Mouse (Mus musculus): ENCODE data around the gene Pla2g16. TPM values are rescaled to one million over a fixed set of nuclear protein-coding genes. Genes with fewer than 3 reads are reported as not detected.
A peak's percentile ranks its signal among the peaks of the same experiment; 100 is the strongest.

The Pla2g16 gene
- polyA plus RNA-seq (2014; fragmentation: Nextera tagmentation; extraction: Ambion mirVana): 7.4 and 8.1 TPM in 2 replicates

DNA sequence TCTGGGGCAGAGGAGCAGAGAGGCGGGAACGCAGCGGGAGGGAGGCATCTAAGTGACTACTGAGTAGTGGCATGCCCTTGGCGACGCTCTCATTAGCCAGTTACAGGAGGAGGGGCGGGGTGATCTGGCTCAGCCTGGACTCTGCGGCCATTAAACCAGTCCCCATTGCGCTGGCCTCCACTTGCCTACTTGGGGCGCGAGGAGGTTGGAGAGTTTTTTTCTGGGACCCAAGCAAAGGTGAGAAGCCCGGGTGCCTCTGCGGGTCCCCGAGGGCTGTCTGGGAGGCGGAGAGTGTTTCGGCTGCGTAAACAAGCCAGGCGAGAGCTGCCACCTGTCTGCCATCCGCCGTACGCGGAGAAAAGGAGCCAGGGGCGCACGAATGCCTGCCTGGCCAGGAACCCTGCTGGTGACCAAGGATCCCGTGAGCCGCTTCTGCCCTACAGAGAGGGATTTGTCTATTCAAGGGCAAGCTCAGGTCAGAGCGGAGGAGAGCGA is at the start of gene Pla2g16:
Pla2g16 (plus strand) TSS at position 132 of the 495 bp plus-strand sequence.
- Histone ChIP-seq H3K4me3 (ENCODE audit: low read length) (peak within 1 kb of the TSS; percentile 51), H3K4me2 (replicated peaks; ENCODE audit: low read depth, low read length) (peak within 1 kb of the TSS; percentile 78), H3K9me3 (ENCODE audit: control insufficient read depth, low read length) (no peaks in the 10 kb centered on the region), H3K27ac (ENCODE audit: low read depth, low read length) (no peak within 1 kb of the TSS), H3K4me1 (ENCODE audit: control insufficient read depth, insufficient read depth, low read length) (peaks cover 3% of the 10 kb centered on the region; the same call in 1 of the 2 replicates), H3K36me3 (ENCODE audit: control insufficient read depth, insufficient read depth, low read length) (no peaks in the 10 kb centered on the region), H3K9ac (ENCODE audit: low read depth, low read length) (peak within 1 kb of the TSS; percentile 52), H3K27me3 (ENCODE audit: control insufficient read depth, insufficient read depth, low read length) (no peaks in the 10 kb centered on the region)
- ATAC-seq (ENCODE audit: low FRiP score, low TSS enrichment): peak; percentile 84
- under 1% methylated on average over 27 of the region's 27 CpGs for WGBS

DNA sequence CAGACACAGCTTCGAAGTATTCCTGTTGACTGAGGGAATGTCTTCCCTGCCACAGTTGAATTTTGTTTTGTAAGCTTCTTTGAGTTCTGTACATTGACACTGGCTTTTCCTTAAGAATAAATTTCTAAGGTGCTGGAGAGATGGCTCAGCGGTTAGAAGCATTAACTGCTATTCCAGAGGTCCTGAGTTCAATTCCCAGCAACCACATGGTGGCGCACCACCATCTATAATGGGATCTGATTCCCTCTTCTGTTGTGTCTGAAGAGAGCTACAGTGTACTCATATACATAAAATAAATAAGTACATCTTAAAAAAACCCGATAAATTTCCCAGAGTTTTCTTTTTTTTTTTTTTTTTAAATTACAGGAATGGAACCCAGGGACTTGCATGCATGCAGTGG is 49.2 kb upstream of the Pla2g16 start:
- Histone ChIP-seq H3K27me3 (ENCODE audit: control insufficient read depth, insufficient read depth, low read length) (no peaks in the 10 kb centered on the region), H3K9me3 (ENCODE audit: control insufficient read depth, low read length) (no peaks in the 10 kb centered on the region), H3K27ac (ENCODE audit: low read depth, low read length) (no peak overlapping the region), H3K4me1 (ENCODE audit: control insufficient read depth, insufficient read depth, low read length) (no peaks in the 10 kb centered on the region), H3K36me3 (ENCODE audit: control insufficient read depth, insufficient read depth, low read length) (peaks cover 26% of the 10 kb centered on the region; the same call in 1 of the 2 replicates), H3K9ac (ENCODE audit: low read depth, low read length) (no peak overlapping the region), H3K4me3 (ENCODE audit: low read length) (no peak overlapping the region), H3K4me2 (replicated peaks; ENCODE audit: low read depth, low read length) (no peak overlapping the region)
- 78% methylated on average over 4 of the region's 4 CpGs for WGBS
- ATAC-seq (ENCODE audit: low FRiP score, low TSS enrichment): no peak

DNA sequence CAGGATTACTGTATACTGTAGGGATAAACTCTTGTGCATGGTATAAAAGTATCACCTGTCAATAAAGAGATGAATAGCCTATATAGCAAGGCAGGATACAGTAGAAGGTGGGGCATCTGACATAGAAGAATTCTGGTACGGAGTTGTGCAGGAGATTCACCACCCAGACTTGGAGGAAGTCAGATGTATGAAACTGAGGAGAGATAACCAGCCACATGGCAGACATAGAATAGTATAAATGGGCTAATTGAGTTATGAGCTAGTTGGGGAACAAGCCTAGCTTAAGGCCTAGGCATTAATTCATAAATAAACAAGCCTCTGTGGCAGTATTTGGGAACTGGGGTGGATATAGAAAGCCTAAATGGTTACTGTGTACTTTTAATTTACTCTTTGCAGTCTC is 40.8 kb upstream of the Pla2g16 start:
- H3K27ac ChIP-seq (ENCODE audit: low read depth, low read length): no peak overlapping the region
- 87% methylated on average over 1 of the region's 1 CpGs for WGBS
- no peak overlapping the region for H3K9ac ChIP-seq (ENCODE audit: low read depth, low read length)
- no peak for ATAC-seq (ENCODE audit: low FRiP score, low TSS enrichment)
- no peak overlapping the region for H3K4me3 ChIP-seq (ENCODE audit: low read length)
- H3K36me3 ChIP-seq (ENCODE audit: control insufficient read depth, insufficient read depth, low read length): peaks cover 35% of the 10 kb centered on the region; the same call in 1 of the 2 replicates
- no peaks in the 10 kb centered on the region for H3K27me3 ChIP-seq (ENCODE audit: control insufficient read depth, insufficient read depth, low read length)
- H3K4me1 ChIP-seq (ENCODE audit: control insufficient read depth, insufficient read depth, low read length): no peaks in the 10 kb centered on the region
- H3K4me2 ChIP-seq (replicated peaks; ENCODE audit: low read depth, low read length): no peak overlapping the region
- H3K9me3 ChIP-seq (ENCODE audit: control insufficient read depth, low read length): no peaks in the 10 kb centered on the region

DNA sequence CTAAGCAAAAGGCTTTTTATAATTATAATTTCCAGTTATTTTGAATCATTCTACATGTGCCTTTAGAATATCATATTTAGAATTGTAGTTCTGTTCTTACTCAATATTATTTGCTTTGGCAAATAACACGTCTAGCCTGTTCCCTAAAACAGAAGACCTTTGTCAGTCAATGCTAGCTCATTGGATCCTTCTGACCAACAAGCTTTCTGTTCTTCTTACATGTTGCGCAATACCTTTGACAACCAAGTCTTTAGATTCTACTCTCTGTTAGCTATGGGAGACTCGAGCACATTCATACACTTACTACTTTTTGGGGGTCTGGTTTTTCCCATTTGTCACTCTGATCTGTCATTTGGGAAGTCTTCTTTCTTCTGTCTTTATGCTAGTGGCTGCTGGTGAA is 35.6 kb upstream of the Pla2g16 start:
- H3K27me3 ChIP-seq (ENCODE audit: control insufficient read depth, insufficient read depth, low read length): no peaks in the 10 kb centered on the region
- peaks cover 6% of the 10 kb centered on the region for H3K9me3 ChIP-seq (ENCODE audit: control insufficient read depth, low read length)
- H3K4me3 ChIP-seq (ENCODE audit: low read length): no peak overlapping the region
- H3K36me3 ChIP-seq (ENCODE audit: control insufficient read depth, insufficient read depth, low read length): peaks cover 47% of the 10 kb centered on the region
- 98% methylated on average over 3 of the region's 3 CpGs for WGBS
- no peak overlapping the region for H3K4me2 ChIP-seq (replicated peaks; ENCODE audit: low read depth, low read length)
- no peak overlapping the region for H3K9ac ChIP-seq (ENCODE audit: low read depth, low read length)
- H3K4me1 ChIP-seq (ENCODE audit: control insufficient read depth, insufficient read depth, low read length): no peaks in the 10 kb centered on the region
- no peak for ATAC-seq (ENCODE audit: low FRiP score, low TSS enrichment)
- no peak overlapping the region for H3K27ac ChIP-seq (ENCODE audit: low read depth, low read length)

DNA sequence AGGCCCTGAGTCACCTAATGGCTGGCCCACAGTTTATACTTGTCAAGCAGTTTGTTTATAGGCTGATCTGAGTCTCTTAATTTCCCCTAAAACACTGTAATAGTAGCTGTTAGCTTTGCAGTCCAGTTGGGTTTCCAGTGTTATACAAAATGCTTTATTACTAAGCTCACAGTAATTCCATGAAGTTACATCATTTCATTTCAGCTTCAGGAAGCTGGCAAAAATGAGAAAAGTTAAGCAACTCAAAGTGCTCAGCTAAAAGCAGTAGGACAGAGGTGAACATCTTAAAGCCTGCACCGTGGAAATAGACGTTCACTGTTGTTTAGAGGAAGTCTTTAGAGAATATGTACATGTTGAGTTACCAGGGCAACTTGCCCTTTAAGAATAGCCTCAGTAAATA is 34.4 kb upstream of the Pla2g16 start:
- Histone ChIP-seq H3K4me2 (replicated peaks; ENCODE audit: low read depth, low read length) (no peak overlapping the region), H3K9me3 (ENCODE audit: control insufficient read depth, low read length) (peaks cover 6% of the 10 kb centered on the region), H3K36me3 (ENCODE audit: control insufficient read depth, insufficient read depth, low read length) (peaks cover 48% of the 10 kb centered on the region)

DNA sequence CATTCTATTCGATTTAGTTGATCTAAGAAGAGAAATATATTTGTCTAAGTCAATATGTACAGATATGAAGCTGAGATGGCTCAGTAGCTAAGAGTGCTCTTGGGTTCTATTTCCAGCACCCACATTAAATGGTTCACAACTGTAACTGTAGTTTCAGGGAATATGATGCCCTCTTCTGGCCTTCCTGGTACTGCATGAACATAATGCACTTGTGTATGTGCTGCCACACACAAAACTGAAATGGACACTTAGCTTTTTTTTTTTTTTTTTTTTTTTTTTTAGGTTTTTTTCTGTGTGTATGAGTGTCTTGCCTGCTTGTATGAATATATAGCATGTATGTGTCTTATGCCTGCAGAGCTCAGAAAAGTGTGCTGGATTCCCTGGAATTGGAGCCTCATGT is 34.0 kb upstream of the Pla2g16 start:
- WGBS: 94% methylated on average over 1 of the region's 1 CpGs
- peaks cover 6% of the 10 kb centered on the region for H3K9me3 ChIP-seq (ENCODE audit: control insufficient read depth, low read length)
- H3K4me2 ChIP-seq (replicated peaks; ENCODE audit: low read depth, low read length): no peak overlapping the region
- H3K4me3 ChIP-seq (ENCODE audit: low read length): no peak overlapping the region
- H3K36me3 ChIP-seq (ENCODE audit: control insufficient read depth, insufficient read depth, low read length): peaks cover 47% of the 10 kb centered on the region
- no peak overlapping the region for H3K9ac ChIP-seq (ENCODE audit: low read depth, low read length)
- no peaks in the 10 kb centered on the region for H3K27me3 ChIP-seq (ENCODE audit: control insufficient read depth, insufficient read depth, low read length)
- no peak for ATAC-seq (ENCODE audit: low FRiP score, low TSS enrichment)
- no peak overlapping the region for H3K27ac ChIP-seq (ENCODE audit: low read depth, low read length)
- H3K4me1 ChIP-seq (ENCODE audit: control insufficient read depth, insufficient read depth, low read length): no peaks in the 10 kb centered on the region

More for the DNA sequence above, 34.4 kb upstream of the Pla2g16 start:
- no peak for ATAC-seq (ENCODE audit: low FRiP score, low TSS enrichment)
- Histone ChIP-seq H3K4me3 (ENCODE audit: low read length) (no peak overlapping the region), H3K9ac (ENCODE audit: low read depth, low read length) (no peak overlapping the region), H3K27ac (ENCODE audit: low read depth, low read length) (no peak overlapping the region), H3K27me3 (ENCODE audit: control insufficient read depth, insufficient read depth, low read length) (no peaks in the 10 kb centered on the region), H3K4me1 (ENCODE audit: control insufficient read depth, insufficient read depth, low read length) (no peaks in the 10 kb centered on the region)
- 100% methylated on average over 2 of the region's 2 CpGs for WGBS

DNA sequence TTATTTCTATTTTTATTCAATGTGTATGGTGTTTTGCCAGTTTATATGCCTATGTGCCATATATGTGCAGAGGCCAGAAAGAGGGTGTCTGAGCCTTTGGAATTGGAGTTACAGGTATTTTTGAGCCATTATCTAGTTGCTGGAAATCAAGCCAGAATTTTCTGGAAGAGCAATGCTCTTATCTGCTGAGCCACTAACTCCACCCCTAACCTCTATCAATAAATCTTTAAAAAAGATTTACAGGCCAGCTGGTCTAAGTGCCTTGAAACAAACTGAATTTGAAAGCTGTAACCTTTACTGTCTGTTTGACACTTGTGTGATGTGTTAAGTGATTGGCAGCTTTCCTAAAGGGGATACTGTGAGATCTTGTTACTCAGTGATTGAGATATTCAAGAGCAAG is 33.5 kb upstream of the Pla2g16 start:
- H3K27me3 ChIP-seq (ENCODE audit: control insufficient read depth, insufficient read depth, low read length): no peaks in the 10 kb centered on the region
- H3K4me2 ChIP-seq (replicated peaks; ENCODE audit: low read depth, low read length): no peak overlapping the region
- peaks cover 42% of the 10 kb centered on the region for H3K36me3 ChIP-seq (ENCODE audit: control insufficient read depth, insufficient read depth, low read length)
- ATAC-seq (ENCODE audit: low FRiP score, low TSS enrichment): no peak
- no peak overlapping the region for H3K27ac ChIP-seq (ENCODE audit: low read depth, low read length)
- H3K9ac ChIP-seq (ENCODE audit: low read depth, low read length): no peak overlapping the region
- no peak overlapping the region for H3K4me3 ChIP-seq (ENCODE audit: low read length)
- no peaks in the 10 kb centered on the region for H3K4me1 ChIP-seq (ENCODE audit: control insufficient read depth, insufficient read depth, low read length)
- H3K9me3 ChIP-seq (ENCODE audit: control insufficient read depth, low read length): peaks cover 6% of the 10 kb centered on the region

DNA sequence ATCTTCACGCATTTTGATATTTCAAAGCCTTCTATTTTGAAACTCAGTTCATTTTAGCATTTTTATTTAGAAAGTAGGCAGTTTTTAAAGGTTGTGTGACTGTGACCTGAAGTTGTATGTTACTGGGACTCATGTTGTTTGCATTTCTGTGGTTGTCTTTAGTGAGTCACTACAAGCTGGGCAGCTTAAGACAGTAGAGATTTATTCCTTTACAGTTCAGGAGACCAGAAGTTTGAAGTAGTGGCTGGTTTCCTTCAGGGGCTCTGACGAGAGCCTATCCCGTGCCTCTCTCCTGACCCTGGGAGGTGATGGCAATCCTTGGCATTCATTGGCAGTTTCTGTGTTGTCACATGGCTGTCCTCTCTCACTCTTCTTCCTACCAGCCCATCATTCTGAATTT is 32.4 kb upstream of the Pla2g16 start:
- Histone ChIP-seq H3K27ac (ENCODE audit: low read depth, low read length) (no peak overlapping the region), H3K4me2 (replicated peaks; ENCODE audit: low read depth, low read length) (no peak overlapping the region), H3K9me3 (ENCODE audit: control insufficient read depth, low read length) (peaks cover 6% of the 10 kb centered on the region), H3K9ac (ENCODE audit: low read depth, low read length) (no peak overlapping the region), H3K27me3 (ENCODE audit: control insufficient read depth, insufficient read depth, low read length) (no peaks in the 10 kb centered on the region), H3K4me1 (ENCODE audit: control insufficient read depth, insufficient read depth, low read length) (no peaks in the 10 kb centered on the region), H3K36me3 (ENCODE audit: control insufficient read depth, insufficient read depth, low read length) (peaks cover 44% of the 10 kb centered on the region), H3K4me3 (ENCODE audit: low read length) (no peak overlapping the region)
- 61% methylated on average over 3 of the region's 3 CpGs for WGBS
- ATAC-seq (ENCODE audit: low FRiP score, low TSS enrichment): no peak

DNA sequence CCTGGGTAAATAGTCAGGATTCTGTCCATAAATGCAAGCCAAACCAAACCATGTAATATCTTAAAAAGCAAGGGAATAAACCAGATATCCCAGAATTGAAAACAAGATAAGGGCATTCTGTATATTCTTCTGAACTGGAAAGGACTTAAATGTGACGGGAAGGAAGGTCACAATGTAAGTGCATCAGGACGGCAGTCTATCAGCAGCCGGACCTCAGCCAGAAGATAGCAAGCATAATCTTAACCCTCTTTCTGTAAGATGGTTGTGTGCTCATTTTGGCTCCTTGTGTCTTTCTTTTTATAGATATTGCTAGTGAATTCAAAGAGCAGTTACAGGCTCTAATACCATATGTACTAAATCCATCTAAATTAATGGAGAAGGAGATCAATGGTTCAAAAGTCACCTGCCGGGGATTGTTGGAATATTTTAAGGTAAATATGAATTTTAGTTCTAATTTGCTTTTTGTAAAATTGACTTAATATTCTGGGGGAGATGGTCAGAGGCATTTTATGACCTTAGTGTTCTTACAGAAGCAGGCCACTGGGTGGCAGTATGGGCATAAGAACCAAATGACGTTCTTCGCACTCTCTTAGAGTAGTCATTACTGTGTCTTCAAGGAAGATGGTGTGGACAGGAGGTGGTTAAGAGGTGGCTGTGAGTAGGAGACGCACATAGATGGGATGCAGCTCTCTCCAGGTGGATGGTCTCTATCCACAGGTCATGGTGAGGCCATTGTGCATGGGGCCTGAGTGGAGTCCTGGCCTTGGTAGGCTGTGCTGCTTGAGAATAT is 28.4 kb upstream of the Pla2g16 start:
- Histone ChIP-seq H3K4me2 (replicated peaks; ENCODE audit: low read depth, low read length) (no peak overlapping the region), H3K4me3 (ENCODE audit: low read length) (no peak overlapping the region), H3K27ac (ENCODE audit: low read depth, low read length) (no peak overlapping the region), H3K9me3 (ENCODE audit: control insufficient read depth, low read length) (no peaks in the 10 kb centered on the region), H3K4me1 (ENCODE audit: control insufficient read depth, insufficient read depth, low read length) (no peaks in the 10 kb centered on the region), H3K36me3 (ENCODE audit: control insufficient read depth, insufficient read depth, low read length) (peaks cover 47% of the 10 kb centered on the region), H3K27me3 (ENCODE audit: control insufficient read depth, insufficient read depth, low read length) (no peaks in the 10 kb centered on the region), H3K9ac (ENCODE audit: low read depth, low read length) (no peak overlapping the region)
- 54% methylated on average over 7 of the region's 7 CpGs for WGBS
- peak; percentile 60; the same call in 1 of the 2 replicates for ATAC-seq (ENCODE audit: low FRiP score, low TSS enrichment)
